Mouse (Mus musculus) brain, embryonic 14.5 days (tissue): ENCODE measurements around the gene Mrpl17. TPM values are rescaled to one million over a fixed set of nuclear protein-coding genes. Genes with fewer than 3 reads are reported as not detected.
A peak's percentile ranks its signal among the peaks of the same experiment; 100 is the strongest.

ENCODE experiments used
- DNase-seq: peaks from one replicate; pipeline ENCODE4 v3.0.0-alpha.2; 2011; ENCODE audit warnings: low read depth
- CTCF ChIP-seq: fragments of 200-500 bp; IDR thresholded peaks from 2 replicates; pipeline ENCODE4 v1.5.1; 2012; ENCODE audit warnings: inconsistent platforms, mild to moderate bottlenecking, moderate library complexity, borderline replicate concordance; ENCODE audit not compliant: insufficient read depth, insufficient read length; ENCODE audit errors: extremely low read depth
- POLR2A ChIP-seq: fragments of 200-500 bp; IDR thresholded peaks from 2 replicates; pipeline ENCODE4 v1.6.1; 2012; ENCODE audit warnings: mild to moderate bottlenecking, inconsistent platforms, borderline replicate concordance; ENCODE audit not compliant: poor library complexity, insufficient read depth, insufficient read length, severe bottlenecking; ENCODE audit errors: extremely low read depth
- polyA plus RNA-seq: library from polyadenylated mRNA; depleted of rRNA; stranded (reverse); fragments of >200 nt; gene quantifications from 2 replicates; pipeline ENCODE4 v1.2.3, GENCODE M21; 2012

The Mrpl17 gene
- polyA plus RNA-seq, 1 experiment = 165 TPM

DNA sequence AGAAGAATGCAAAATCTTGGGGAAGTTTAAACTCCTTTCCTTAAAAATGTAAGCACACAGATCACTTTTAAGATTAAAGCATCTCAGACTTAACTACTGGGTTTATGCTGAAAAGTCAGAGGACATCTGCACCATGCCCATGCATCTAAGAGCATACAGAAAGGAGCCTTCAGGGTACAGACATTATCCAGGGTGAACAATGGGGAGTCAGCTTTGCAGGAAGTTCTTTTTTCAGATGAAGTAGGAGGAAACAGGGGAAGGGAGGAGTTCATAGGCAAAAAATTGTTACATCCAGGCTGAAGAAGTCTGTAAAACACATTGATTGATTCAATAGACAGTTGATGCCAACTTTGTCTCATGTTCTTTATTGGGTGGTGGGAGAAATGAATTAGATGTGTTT, 7.5 kb downstream of the Mrpl17 start:
- DNase-seq = no peak
- TF ChIP-seq POLR2A (no peak), CTCF (no peak)

DNA sequence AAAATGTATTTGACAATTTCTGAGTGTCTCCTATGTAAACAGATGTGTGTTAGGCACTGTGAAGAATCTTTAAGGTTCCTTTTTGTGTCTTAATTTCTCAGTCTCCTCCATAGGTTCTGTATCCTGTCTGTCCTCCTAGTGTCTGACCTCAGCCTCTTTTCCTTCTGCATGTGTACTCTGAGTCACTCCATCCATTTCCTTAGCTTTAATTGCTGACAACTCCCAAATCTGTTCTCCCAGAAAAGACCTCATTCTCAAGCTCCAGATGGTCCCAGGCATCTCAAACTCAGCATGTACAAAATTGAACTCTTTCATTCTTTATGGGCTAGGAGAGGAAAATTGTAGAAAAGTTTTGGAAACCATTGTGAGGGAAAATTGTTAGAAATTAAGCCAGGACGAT, 8.1 kb downstream of the Mrpl17 start:
- no peak for DNase-seq
- no peak for TF ChIP-seq CTCF
- TF ChIP-seq POLR2A = no peak

DNA sequence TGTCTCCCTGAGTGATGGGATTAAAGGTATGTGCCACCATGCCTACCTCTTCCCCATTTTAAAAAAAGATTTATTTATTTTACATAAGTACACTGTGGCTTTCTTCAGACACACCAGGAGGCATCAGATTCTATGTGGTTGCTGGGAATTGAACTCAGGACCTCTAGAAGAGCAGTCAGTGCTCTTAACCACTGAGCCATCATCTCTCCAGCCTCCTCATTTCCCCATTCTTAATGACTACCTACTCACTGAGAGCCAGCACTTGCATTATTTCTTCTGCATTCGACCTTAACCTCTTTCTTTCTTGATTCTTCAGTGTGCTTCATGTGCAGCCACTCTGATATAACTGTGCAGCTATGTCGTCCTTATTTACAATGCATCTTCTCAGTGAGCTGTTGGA, 8.6 kb downstream of the Mrpl17 start:
- no peak for DNase-seq
- no peak for TF ChIP-seq POLR2A

DNA sequence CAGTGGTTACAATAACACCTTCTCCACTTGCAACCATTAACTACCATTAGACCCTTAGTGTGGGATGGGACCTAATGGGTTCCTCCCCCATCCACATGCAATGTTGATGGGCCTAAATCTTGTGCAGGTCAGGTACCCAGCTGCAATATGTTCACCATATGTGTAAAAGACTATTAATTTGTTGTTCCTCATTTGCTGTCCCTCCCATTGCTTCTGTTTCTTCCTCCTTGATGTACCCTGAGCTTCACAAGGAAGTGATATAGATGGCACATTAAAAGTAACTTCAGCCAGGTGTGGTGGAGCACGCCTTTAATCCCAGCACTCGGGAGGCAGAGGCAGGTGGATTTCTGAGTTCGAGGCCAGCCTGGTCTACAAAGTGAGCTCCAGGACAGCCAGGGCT, 13.9 kb downstream of the Mrpl17 start:
- no peak for TF ChIP-seq CTCF
- no peak for TF ChIP-seq POLR2A
- DNase-seq = no peak

DNA sequence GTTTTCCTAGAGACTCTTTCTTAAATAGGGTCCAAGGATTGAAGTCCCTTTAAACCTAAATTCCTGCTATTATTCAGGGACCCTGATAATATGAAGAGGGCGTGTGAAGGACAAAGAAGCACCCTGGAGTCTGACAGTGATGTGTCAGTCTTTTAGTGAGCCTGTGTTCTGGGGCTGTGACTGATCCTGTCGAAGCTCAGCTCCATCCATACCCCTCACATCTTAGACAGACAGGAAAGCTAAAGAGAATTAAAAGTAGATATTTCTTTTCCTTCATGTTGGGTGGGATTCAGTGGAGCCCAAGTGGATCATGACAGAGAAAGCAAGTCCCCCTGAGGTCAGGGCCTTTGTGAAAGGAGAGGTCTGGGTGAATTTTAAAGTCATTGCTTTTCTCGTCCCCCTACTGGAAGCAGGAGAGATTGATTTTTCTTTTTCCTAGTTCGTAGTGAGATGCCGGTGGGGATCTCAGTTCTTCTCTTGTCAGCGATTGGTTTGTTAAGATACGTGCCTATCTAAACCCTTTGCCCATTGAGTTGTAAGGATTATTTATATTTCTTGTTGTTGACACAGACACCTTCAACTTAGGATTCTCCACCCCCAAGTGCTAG, 15.0 kb downstream of the Mrpl17 start:
- TF ChIP-seq CTCF (peak; percentile 27; the same call in 1 of the 2 replicates), POLR2A (no peak)
- DNase-seq = no peak

DNA sequence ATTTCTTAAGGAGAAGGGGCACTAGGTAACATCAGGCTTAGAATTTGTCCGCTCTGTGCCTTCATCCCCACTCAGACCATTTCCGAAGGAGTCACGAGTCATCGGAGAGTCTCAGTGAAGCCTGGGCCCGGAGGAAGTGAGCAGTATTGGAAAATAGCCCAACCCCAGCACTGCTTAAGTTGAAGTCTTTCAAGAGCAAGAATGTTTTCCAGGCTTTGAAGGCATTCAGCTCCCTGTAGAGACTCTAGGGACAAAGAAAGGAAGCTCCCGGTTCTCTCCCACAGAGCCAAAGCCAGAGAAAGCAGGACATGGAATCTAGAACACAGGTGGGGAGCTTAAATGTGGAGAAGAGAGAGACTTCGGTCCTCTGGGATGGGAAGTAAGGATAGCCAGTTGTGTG, 17.2 kb downstream of the Mrpl17 start:
- DNase-seq = no peak
- TF ChIP-seq POLR2A = no peak
- no peak for TF ChIP-seq CTCF

DNA sequence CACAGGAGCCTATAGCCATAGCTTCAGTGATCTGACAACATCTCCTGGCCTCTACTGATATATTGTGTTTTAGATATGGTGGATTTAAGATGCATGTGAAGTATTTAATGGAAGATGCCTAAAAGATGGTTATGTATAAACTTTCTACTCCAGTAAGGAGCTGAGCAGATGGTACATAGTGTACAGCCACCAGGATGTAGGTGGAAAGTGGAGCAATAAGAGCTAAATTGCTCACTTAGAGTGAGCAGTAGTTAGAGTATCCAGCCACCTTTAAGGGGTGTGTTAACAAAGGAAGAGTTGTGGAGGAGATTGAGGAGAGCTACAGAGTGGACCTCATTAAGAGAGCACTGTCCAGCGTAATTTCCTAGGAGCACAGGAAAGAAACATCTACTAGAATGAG, 19.8 kb downstream of the Mrpl17 start:
- TF ChIP-seq CTCF (no peak), POLR2A (no peak)
- no peak for DNase-seq

DNA sequence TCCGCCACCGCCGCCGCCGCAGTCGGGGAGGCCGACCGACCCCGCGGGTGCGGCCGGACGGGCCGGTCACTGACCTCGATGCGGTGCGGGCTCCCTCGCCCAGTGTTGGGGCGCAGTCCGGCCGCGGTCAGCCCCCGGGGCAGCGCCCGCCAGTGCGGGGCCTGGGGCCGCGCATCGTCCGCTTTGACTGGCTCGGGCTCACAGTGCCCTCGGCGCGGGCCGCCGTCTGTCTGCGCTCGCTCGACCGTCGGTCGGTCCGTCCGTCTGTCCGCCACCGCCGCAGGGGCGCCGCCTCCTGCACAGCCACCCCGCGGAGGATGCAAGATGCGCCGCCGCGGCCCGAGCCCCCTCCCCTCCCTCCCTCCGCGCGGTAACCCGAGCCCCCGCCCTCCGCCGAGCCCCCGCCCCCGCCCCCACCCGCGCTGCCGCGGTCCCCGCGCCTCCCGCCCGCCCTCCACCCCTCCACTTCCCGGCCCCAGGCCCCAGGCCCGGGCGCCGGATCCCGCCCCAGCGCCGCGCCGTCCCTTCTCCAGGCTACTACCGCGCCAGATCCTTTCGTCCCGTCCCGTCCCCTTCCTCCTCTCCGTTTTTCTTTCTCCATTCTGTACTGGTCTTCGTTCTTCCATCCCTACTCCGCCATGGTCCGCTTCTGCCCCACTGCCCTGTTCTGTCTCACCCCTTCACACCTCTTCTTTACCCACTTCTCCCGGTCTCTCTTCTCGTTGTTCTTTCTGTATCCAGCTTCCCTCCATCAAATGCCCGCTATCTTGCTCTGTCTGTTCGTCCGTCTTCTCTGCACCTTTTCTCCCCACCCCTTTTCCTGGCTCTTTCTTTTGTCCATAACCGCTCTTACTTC, 23.4 kb downstream of the Mrpl17 start, which contains the start of gene Dchs1:
TSS of gene Dchs1 (minus strand) at position 370 of the 856 bp plus-strand sequence.
- TF ChIP-seq CTCF (no peak), POLR2A (peak; percentile 61)

DNA sequence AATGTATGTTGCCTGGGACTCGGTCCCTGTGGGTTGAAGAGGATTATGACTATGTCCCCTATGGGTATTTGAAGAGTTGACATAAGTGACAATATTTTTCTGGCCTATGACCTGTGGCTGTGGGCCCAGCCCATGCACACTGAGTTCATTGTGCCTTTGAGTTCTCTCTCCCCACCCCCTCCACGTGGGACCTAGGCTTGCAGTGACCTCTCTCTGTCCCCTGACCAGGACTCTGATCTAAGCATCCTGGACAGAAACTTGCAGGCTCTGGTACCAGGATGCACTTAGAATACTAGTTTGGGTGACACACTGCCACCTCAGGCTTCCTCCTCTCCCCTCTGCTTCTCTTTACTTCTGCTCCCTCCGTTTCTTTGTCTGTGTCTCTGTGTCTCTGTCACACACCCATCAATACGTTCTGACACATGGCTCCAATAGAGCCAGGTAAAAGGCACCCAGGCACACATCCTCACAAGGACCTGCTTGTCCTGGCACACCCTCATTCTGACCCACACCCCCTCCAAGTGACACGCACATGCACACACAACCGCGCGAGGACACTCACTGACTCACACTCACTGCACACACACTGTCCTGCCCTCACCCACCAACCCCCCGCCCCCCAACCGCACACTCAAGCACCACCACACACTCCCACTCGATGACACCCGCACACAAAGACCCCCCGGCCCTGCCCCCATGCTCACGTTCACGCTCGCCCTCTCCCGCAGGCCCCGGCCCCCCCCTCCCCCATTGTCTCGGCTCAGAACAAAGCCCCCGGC, 24.2 kb downstream of the Mrpl17 start:
- DNase-seq = peak; percentile 68
- TF ChIP-seq POLR2A (no peak), CTCF (no peak)

More for the DNA sequence above, 23.4 kb downstream of the Mrpl17 start, which contains the start of gene Dchs1:
- DNase-seq = peak; percentile 81

DNA sequence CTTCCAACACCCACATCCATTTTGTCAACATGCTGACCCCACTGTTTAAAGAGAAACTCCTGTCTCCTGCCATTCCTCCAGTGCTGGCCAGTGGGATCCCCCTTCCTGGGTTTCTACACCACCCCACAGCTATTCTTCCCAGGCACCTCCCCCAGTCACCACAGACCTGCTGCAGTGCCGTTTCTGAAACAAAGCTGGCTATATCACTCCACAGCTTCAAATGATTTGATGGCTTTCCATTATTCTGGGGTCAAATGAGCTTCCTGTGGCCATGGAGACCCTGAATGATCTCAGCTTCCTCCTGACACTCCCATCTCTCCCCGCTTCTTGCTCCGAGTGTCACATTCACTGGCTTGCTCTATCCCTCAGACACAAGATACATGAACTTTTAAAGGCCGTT, 26.3 kb downstream of the Mrpl17 start:
- no peak for DNase-seq
- TF ChIP-seq POLR2A = no peak
- TF ChIP-seq CTCF = no peak

DNA sequence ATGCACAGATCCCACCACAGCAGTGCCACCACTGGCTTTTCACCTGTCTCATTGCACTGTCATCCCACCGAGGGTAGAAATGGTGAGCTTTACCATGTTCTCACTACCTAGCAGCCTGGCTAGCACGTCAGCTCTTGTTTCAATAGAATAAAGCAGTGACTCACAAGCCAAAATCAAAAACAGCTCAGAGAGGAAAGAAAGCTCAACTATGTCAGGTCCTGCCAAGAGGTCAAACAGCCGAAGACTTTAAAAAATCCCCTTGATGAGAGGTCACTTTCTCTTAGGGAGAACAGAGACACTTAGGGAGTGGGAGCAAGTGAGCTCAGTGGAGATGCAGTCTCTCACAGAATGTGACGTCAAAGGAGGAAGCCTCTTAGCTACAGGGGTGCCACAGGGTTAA, 27.0 kb downstream of the Mrpl17 start:
- TF ChIP-seq POLR2A (no peak), CTCF (no peak)
- no peak for DNase-seq
